Mouse (Mus musculus): ENCODE results near the gene Maml3.

DNA sequence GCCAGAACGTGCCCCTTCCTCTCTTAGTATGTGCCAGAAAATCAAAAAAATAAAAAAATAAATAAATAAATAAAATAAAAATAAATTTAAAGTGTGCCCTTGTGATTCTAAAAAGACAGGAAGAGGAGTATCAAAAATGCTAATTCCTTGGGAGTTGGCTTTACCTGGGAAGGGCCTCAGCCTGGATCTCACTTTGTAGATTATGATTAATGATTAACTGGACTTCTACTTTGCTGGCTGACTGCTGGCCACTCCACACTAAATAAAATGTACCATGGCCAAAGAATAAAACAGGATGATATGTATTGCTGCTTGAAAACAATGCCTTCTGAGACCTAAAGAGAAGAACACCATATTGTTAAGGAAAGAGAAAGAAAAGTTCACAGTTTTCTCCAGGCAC lies 5.6 kb downstream of the Maml3 start:
- TF ChIP-seq POLR2A (IDR thresholded peaks at IDR 0.05; ENCODE audit: insufficient read depth, low read depth, low read length), result no peak
- TF ChIP-seq CTCF (IDR thresholded peaks at IDR 0.05; ENCODE audit: insufficient read depth, low read depth, low read length), result no peak

All from olfactory bulb, adult 2 months (tissue).